Mouse (Mus musculus) urinary bladder, postnatal 10 days (tissue): ENCODE measurements around the gene Gm5868.
"Not testable (repeated sequence)": the region's sequence is repeated elsewhere in the genome, so short reads cannot be mapped to it uniquely, and the experiment has no call there.

ENCODE experiments used
- DNase-seq: peaks from one replicate; pipeline ENCODE4 v3.0.0; 2022; ENCODE audit warnings: low spot score

The Gm5868 gene

GRCm38 (mm10) chr5:72587192-72587681 is at the start of gene Gm5868:
Gm5868 (minus strand) TSS chr5:72587551.
- DNase-seq: no peak

- no peak for DNase-seq
Observed at GRCm38 (mm10) chr5:72636576-72636975, 49.2 kb upstream of the Gm5868 start.

- DNase-seq: no peak
Observed at GRCm38 (mm10) chr5:72636122-72636521, 48.8 kb upstream of the Gm5868 start.

GRCm38 (mm10) chr5:72634791-72635271 is 47.5 kb upstream of the Gm5868 start:
- DNase-seq: no peak

GRCm38 (mm10) chr5:72630026-72630425 is 42.7 kb upstream of the Gm5868 start:
- no peak for DNase-seq

- no peak for DNase-seq
Observed at GRCm38 (mm10) chr5:72621022-72621421, 33.7 kb upstream of the Gm5868 start.

GRCm38 (mm10) chr5:72617413-72617812 is 30.1 kb upstream of the Gm5868 start:
- DNase-seq: no peak

GRCm38 (mm10) chr5:72603138-72603537 is 15.8 kb upstream of the Gm5868 start:
- DNase-seq: no peak

GRCm38 (mm10) chr5:72601006-72601405 is 13.7 kb upstream of the Gm5868 start:
- DNase-seq: no peak

- not testable (repeated sequence) for DNase-seq
Observed at GRCm38 (mm10) chr5:72586667-72587191, 622 bp downstream of the Gm5868 start.

GRCm38 (mm10) chr5:72586122-72586521 is 1.2 kb downstream of the Gm5868 start:
- not testable (repeated sequence) for DNase-seq

GRCm38 (mm10) chr5:72580970-72581332 is 6.4 kb downstream of the Gm5868 start, which contains the start of gene Zar1:
Zar1 (minus strand) TSS chr5:72581254.
- not testable (repeated sequence) for DNase-seq

GRCm38 (mm10) chr5:72580088-72580969 is 7.0 kb downstream of the Gm5868 start:
- DNase-seq: not testable (repeated sequence)

GRCm38 (mm10) chr5:72579599-72579998 is 7.8 kb downstream of the Gm5868 start:
- not testable (repeated sequence) for DNase-seq

GRCm38 (mm10) chr5:72565621-72566020 is 21.7 kb downstream of the Gm5868 start:
- no peak for DNase-seq

GRCm38 (mm10) chr5:72563183-72563582 is 24.2 kb downstream of the Gm5868 start:
- not testable (repeated sequence) for DNase-seq

- no peak for DNase-seq
Observed at GRCm38 (mm10) chr5:72560976-72561628, 26.2 kb downstream of the Gm5868 start.

GRCm38 (mm10) chr5:72559544-72560049 is 27.8 kb downstream of the Gm5868 start, which contains the start of gene Nfxl1:
Nfxl1 (minus strand) TSS chr5:72559684.
- peak; percentile 93 for DNase-seq

- DNase-seq: no peak
Observed at GRCm38 (mm10) chr5:72558716-72559526, 28.4 kb downstream of the Gm5868 start.

GRCm38 (mm10) chr5:72556245-72556644 is 31.1 kb downstream of the Gm5868 start:
- no peak for DNase-seq

GRCm38 (mm10) chr5:72551209-72551608 is 36.1 kb downstream of the Gm5868 start:
- DNase-seq: no peak
